Mouse (Mus musculus) frontal cortex, adult (tissue): ENCODE measurements around the gene Pde3a.

Experiments
- ATAC-seq: cut with Nextera tagmentation; 2 replicates; pipeline ENCODE4 v1.9.2; 2017; ENCODE audit warnings: mild to moderate bottlenecking, moderate library complexity, mixed read lengths; ENCODE audit not compliant: low TSS enrichment

The Pde3a gene

GRCm38 (mm10) chr6:141404649-141405048 is 155.6 kb downstream of the Pde3a start:
- ATAC-seq: no peak

- ATAC-seq: no peak
These were observed 156.4 kb downstream of the Pde3a start for GRCm38 (mm10) chr6:141405496-141405895.

GRCm38 (mm10) chr6:141408758-141409157 is 159.7 kb downstream of the Pde3a start:
- peak; percentile 62; the same call in 1 of the 2 replicates for ATAC-seq

- no peak for ATAC-seq
These were observed 161.8 kb downstream of the Pde3a start for GRCm38 (mm10) chr6:141410836-141411235.

GRCm38 (mm10) chr6:141425114-141425513 is 176.0 kb downstream of the Pde3a start:
- ATAC-seq: no peak

- ATAC-seq: no peak
These were observed 179.5 kb downstream of the Pde3a start for GRCm38 (mm10) chr6:141428587-141428986.

GRCm38 (mm10) chr6:141430134-141430533 is 181.1 kb downstream of the Pde3a start:
- ATAC-seq: no peak

GRCm38 (mm10) chr6:141432271-141432974 is 183.4 kb downstream of the Pde3a start:
- no peak for ATAC-seq

GRCm38 (mm10) chr6:141433917-141434756 is 185.1 kb downstream of the Pde3a start:
- ATAC-seq: peak; percentile 94

- ATAC-seq: no peak
These were observed 186.1 kb downstream of the Pde3a start for GRCm38 (mm10) chr6:141435160-141435559.

- no peak for ATAC-seq
These were observed 190.9 kb downstream of the Pde3a start for GRCm38 (mm10) chr6:141439965-141440364.

GRCm38 (mm10) chr6:141447547-141447946 is 198.5 kb downstream of the Pde3a start:
- ATAC-seq: peak; percentile 85

- ATAC-seq: peak; percentile 62
These were observed 199.8 kb downstream of the Pde3a start for GRCm38 (mm10) chr6:141448886-141449285.

GRCm38 (mm10) chr6:141455335-141455734 is 206.3 kb downstream of the Pde3a start:
- ATAC-seq: no peak

- no peak for ATAC-seq
These were observed 207.5 kb downstream of the Pde3a start for GRCm38 (mm10) chr6:141456591-141456990.

GRCm38 (mm10) chr6:141470251-141470650 is 221.2 kb downstream of the Pde3a start:
- ATAC-seq: no peak

GRCm38 (mm10) chr6:141474223-141474622 is 225.2 kb downstream of the Pde3a start:
- no peak for ATAC-seq

- no peak for ATAC-seq
These were observed 225.6 kb downstream of the Pde3a start for GRCm38 (mm10) chr6:141474696-141475095.

- ATAC-seq: no peak
These were observed 236.4 kb downstream of the Pde3a start for GRCm38 (mm10) chr6:141485302-141486021.

- ATAC-seq: peak; percentile 98
These were observed 238.2 kb downstream of the Pde3a start for GRCm38 (mm10) chr6:141487266-141487665.

GRCm38 (mm10) chr6:141488619-141489018 is 239.6 kb downstream of the Pde3a start:
- ATAC-seq: peak; percentile 66

- ATAC-seq: no peak
These were observed 245.8 kb downstream of the Pde3a start for GRCm38 (mm10) chr6:141494909-141495308.
